Mouse (Mus musculus) erythroblast, embryonic 14.5 days (primary cell): ENCODE data around the gene Rabgap1l.

Experiments used
- GATA1 ChIP-seq: IDR thresholded peaks from 2 replicates; pipeline ENCODE4 v1.6.1; 2012; ENCODE audit warnings: low read length, inconsistent platforms, mixed read lengths
- TAL1 ChIP-seq: IDR thresholded peaks from 3 replicates; pipeline ENCODE4 v1.6.1; 2012; ENCODE audit warnings: low read length, inconsistent platforms, mixed read lengths

GRCm38 (mm10) chr1:160195337-160195663, 597.7 kb downstream of the Rabgap1l start:
- no peak for TF ChIP-seq TAL1
- TF ChIP-seq GATA1, result no peak
